Mouse (Mus musculus): Measurements from ENCODE around the gene Iapp. TPM values are rescaled to one million over a fixed set of nuclear protein-coding genes. Genes with fewer than 3 reads are reported as not detected.

The Iapp gene
- polyA plus RNA-seq, 1 experiment, result not detected

DNA sequence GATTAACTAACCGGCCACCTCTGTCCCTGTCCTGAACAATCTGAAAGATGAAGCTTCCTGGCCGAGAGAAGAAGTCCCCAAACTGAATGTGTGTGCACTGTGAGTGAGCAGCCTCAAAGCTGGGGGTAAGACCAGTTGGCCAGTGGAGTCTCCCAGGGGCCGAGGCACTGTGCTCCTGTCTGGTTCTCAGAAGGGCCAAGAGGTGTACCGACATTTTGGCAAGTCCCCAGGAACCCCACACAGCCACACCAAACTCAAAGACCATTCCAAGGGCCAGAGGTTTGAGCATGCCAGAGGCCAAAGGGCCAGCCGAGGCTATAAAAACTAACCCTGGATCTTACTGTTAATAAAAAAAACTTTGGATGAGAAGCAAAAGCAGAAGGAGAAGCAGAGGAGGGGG, 16.1 kb downstream of the Iapp start:
- Histone ChIP-seq H3K79me2 (ENCODE audit: control insufficient read depth, insufficient read depth) (no peaks in the 10 kb centered on the region), H3ac (ENCODE audit: control insufficient read depth, insufficient read length, low read depth) (no peak overlapping the region), H3K27me3 (ENCODE audit: control insufficient read depth, insufficient read depth, insufficient read length) (no peaks in the 10 kb centered on the region), H3K4me3 (ENCODE audit: insufficient read depth, poor library complexity, severe bottlenecking) (no peak overlapping the region), H3K36me3 (ENCODE audit: control insufficient read depth, insufficient read depth) (no peaks in the 10 kb centered on the region), H3K79me3 (ENCODE audit: low read depth) (no peaks in the 10 kb centered on the region)
- TF ChIP-seq CTCF (IDR thresholded peaks at IDR 0.05; ENCODE audit: control insufficient read depth, insufficient read depth, insufficient read length), result no peak
- no peak for TF ChIP-seq MAX (IDR thresholded peaks at IDR 0.05)
- no peak for TF ChIP-seq CEBPB (IDR thresholded peaks at IDR 0.05; ENCODE audit: low read depth)
- no peak for TF ChIP-seq MYOD1 (IDR thresholded peaks at IDR 0.05; ENCODE audit: control insufficient read depth, insufficient read length, low read depth)
- TF ChIP-seq FOSL1 (IDR thresholded peaks at IDR 0.05; ENCODE audit: insufficient read depth, low read length, poor library complexity, severe bottlenecking), result no peak
- no peak for TF ChIP-seq MYOG (IDR thresholded peaks at IDR 0.05; ENCODE audit: control insufficient read depth, extremely low read depth, insufficient read length)
- no peak for TF ChIP-seq USF1 (IDR thresholded peaks at IDR 0.05; ENCODE audit: low read depth)

DNA sequence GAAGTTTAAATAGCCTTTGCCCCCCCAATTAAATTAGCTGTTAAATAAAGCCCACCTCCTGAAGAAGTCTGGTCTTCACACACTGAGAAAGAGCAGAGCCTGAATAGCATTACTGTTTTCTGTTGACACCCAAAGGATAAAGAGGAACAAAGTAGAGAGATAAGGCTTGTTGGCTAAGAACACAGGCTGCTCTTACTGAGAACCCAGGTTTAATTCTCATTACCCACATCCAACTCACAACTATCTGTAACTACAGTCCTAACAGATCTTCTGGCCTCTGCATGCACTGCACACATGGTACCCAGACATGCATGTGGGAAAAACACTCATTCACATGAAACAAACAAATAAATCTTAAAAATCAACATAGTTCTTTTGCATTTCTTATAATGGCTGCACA, 18.9 kb downstream of the Iapp start:
- H3K79me3 ChIP-seq (ENCODE audit: low read depth), result no peaks in the 10 kb centered on the region
- no peak overlapping the region for H3ac ChIP-seq (ENCODE audit: control insufficient read depth, insufficient read length, low read depth)
- H3K79me2 ChIP-seq (ENCODE audit: control insufficient read depth, insufficient read depth), result no peaks in the 10 kb centered on the region
- no peak overlapping the region for H3K4me3 ChIP-seq (ENCODE audit: insufficient read depth, poor library complexity, severe bottlenecking)
- no peaks in the 10 kb centered on the region for H3K27me3 ChIP-seq (ENCODE audit: control insufficient read depth, insufficient read depth, insufficient read length)
- H3K36me3 ChIP-seq (ENCODE audit: control insufficient read depth, insufficient read depth), result no peaks in the 10 kb centered on the region
- TF ChIP-seq CTCF (IDR thresholded peaks at IDR 0.05; ENCODE audit: control insufficient read depth, insufficient read depth, insufficient read length) (no peak), FOSL1 (IDR thresholded peaks at IDR 0.05; ENCODE audit: insufficient read depth, low read length, poor library complexity, severe bottlenecking) (no peak), MAX (IDR thresholded peaks at IDR 0.05) (no peak), CEBPB (IDR thresholded peaks at IDR 0.05; ENCODE audit: low read depth) (no peak), USF1 (IDR thresholded peaks at IDR 0.05; ENCODE audit: low read depth) (no peak), MYOG (IDR thresholded peaks at IDR 0.05; ENCODE audit: control insufficient read depth, extremely low read depth, insufficient read length) (no peak), MYOD1 (IDR thresholded peaks at IDR 0.05; ENCODE audit: control insufficient read depth, insufficient read length, low read depth) (no peak)

DNA sequence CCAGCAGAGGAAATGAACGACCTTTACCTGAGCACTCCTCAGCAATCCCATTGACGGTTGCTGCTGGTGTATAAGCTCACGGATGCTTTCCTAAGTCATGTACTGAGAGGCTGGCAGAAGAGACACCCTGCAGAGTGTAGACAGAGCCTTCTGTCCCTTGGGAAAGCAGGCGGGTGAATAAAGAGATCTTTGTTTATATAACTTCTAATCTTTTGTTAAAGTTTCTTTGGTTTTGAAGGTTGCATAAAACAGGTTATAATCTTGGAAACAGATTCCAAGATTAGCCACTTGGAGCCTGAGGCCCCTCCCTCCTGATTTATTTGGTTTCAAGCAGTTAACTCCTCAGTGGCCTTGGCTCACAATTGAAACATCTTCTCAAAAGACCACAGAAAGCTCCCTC, 24.7 kb downstream of the Iapp start, which contains the start of gene Slco1a5:
Gene Slco1a5, minus strand, starts transcription at position 101 of the 400 bp plus-strand sequence.
- Histone ChIP-seq H3ac (ENCODE audit: control insufficient read depth, insufficient read length, low read depth) (no peak within 1 kb of the TSS), H3K79me3 (ENCODE audit: low read depth) (no peaks in the 10 kb centered on the region), H3K79me2 (ENCODE audit: control insufficient read depth, insufficient read depth) (no peaks in the 10 kb centered on the region), H3K27me3 (ENCODE audit: control insufficient read depth, insufficient read depth, insufficient read length) (no peaks in the 10 kb centered on the region), H3K4me3 (ENCODE audit: insufficient read depth, poor library complexity, severe bottlenecking) (no peak within 1 kb of the TSS), H3K36me3 (ENCODE audit: control insufficient read depth, insufficient read depth) (no peaks in the 10 kb centered on the region)
- no peak for TF ChIP-seq CEBPB (IDR thresholded peaks at IDR 0.05; ENCODE audit: low read depth)
- TF ChIP-seq MAX (IDR thresholded peaks at IDR 0.05), result no peak
- no peak for TF ChIP-seq USF1 (IDR thresholded peaks at IDR 0.05; ENCODE audit: low read depth)
- TF ChIP-seq FOSL1 (IDR thresholded peaks at IDR 0.05; ENCODE audit: insufficient read depth, low read length, poor library complexity, severe bottlenecking), result no peak
- TF ChIP-seq MYOD1 (IDR thresholded peaks at IDR 0.05; ENCODE audit: control insufficient read depth, insufficient read length, low read depth), result no peak
- no peak for TF ChIP-seq MYOG (IDR thresholded peaks at IDR 0.05; ENCODE audit: control insufficient read depth, extremely low read depth, insufficient read length)
- TF ChIP-seq CTCF (IDR thresholded peaks at IDR 0.05; ENCODE audit: control insufficient read depth, insufficient read depth, insufficient read length), result no peak

DNA sequence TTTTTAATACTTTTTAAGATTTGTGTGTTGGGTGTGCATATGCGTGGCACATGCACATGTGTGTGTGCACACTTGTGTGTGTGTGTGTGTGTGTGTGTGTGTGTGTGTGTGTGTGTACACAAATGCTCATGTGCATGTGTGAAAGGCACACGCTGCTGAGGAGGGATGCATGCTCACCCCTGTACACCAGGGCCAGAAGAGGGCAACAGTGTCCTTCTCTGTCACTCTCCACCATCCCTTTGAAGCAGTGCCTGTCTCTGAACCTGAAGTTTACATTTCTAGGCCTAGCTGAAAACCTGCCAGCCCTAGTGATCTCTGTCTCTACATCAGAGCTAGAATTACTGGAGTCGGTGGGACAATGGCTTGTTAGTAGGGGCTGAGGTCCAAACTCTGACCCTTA, 28.4 kb downstream of the Iapp start:
- no peaks in the 10 kb centered on the region for H3K79me2 ChIP-seq (ENCODE audit: control insufficient read depth, insufficient read depth)
- TF ChIP-seq USF1 (IDR thresholded peaks at IDR 0.05; ENCODE audit: low read depth) (no peak), CEBPB (IDR thresholded peaks at IDR 0.05; ENCODE audit: low read depth) (no peak), MAX (IDR thresholded peaks at IDR 0.05) (no peak), CTCF (IDR thresholded peaks at IDR 0.05; ENCODE audit: control insufficient read depth, insufficient read depth, insufficient read length) (no peak), MYOD1 (IDR thresholded peaks at IDR 0.05; ENCODE audit: control insufficient read depth, insufficient read length, low read depth) (no peak), FOSL1 (IDR thresholded peaks at IDR 0.05; ENCODE audit: insufficient read depth, low read length, poor library complexity, severe bottlenecking) (no peak), MYOG (IDR thresholded peaks at IDR 0.05; ENCODE audit: control insufficient read depth, extremely low read depth, insufficient read length) (no peak)
- H3K27me3 ChIP-seq (ENCODE audit: control insufficient read depth, insufficient read depth, insufficient read length), result no peaks in the 10 kb centered on the region
- H3ac ChIP-seq (ENCODE audit: control insufficient read depth, insufficient read length, low read depth), result no peak overlapping the region
- no peaks in the 10 kb centered on the region for H3K79me3 ChIP-seq (ENCODE audit: low read depth)
- no peak overlapping the region for H3K4me3 ChIP-seq (ENCODE audit: insufficient read depth, poor library complexity, severe bottlenecking)
- H3K36me3 ChIP-seq (ENCODE audit: control insufficient read depth, insufficient read depth), result no peaks in the 10 kb centered on the region

DNA sequence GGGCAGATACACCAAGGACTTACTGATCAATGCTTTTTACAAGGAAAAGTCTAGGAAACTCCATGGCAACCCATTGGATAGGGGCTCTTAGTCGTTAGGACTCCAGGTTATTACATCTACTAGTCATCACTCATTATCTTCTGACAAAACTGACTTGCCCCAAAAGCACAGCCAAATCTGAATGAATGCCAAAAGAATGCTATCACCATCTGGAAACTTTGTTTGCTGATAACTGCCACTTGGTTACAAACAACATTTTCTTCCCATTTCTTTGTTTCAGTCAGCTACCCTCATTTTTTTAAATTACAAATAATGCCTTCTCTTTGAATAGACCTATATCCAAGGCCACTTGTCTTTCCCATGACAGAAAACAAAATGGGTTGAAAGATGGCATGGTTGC, 31.0 kb downstream of the Iapp start:
- Histone ChIP-seq H3K4me3 (ENCODE audit: insufficient read depth, poor library complexity, severe bottlenecking) (no peak overlapping the region), H3K27me3 (ENCODE audit: control insufficient read depth, insufficient read depth, insufficient read length) (no peaks in the 10 kb centered on the region), H3K36me3 (ENCODE audit: control insufficient read depth, insufficient read depth) (no peaks in the 10 kb centered on the region), H3ac (ENCODE audit: control insufficient read depth, insufficient read length, low read depth) (no peak overlapping the region), H3K79me3 (ENCODE audit: low read depth) (no peaks in the 10 kb centered on the region), H3K79me2 (ENCODE audit: control insufficient read depth, insufficient read depth) (no peaks in the 10 kb centered on the region)
- TF ChIP-seq MYOG (IDR thresholded peaks at IDR 0.05; ENCODE audit: control insufficient read depth, extremely low read depth, insufficient read length), result no peak
- no peak for TF ChIP-seq USF1 (IDR thresholded peaks at IDR 0.05; ENCODE audit: low read depth)
- no peak for TF ChIP-seq FOSL1 (IDR thresholded peaks at IDR 0.05; ENCODE audit: insufficient read depth, low read length, poor library complexity, severe bottlenecking)
- TF ChIP-seq CEBPB (IDR thresholded peaks at IDR 0.05; ENCODE audit: low read depth), result no peak
- TF ChIP-seq CTCF (IDR thresholded peaks at IDR 0.05; ENCODE audit: control insufficient read depth, insufficient read depth, insufficient read length), result no peak
- TF ChIP-seq MYOD1 (IDR thresholded peaks at IDR 0.05; ENCODE audit: control insufficient read depth, insufficient read length, low read depth), result no peak
- no peak for TF ChIP-seq MAX (IDR thresholded peaks at IDR 0.05)

DNA sequence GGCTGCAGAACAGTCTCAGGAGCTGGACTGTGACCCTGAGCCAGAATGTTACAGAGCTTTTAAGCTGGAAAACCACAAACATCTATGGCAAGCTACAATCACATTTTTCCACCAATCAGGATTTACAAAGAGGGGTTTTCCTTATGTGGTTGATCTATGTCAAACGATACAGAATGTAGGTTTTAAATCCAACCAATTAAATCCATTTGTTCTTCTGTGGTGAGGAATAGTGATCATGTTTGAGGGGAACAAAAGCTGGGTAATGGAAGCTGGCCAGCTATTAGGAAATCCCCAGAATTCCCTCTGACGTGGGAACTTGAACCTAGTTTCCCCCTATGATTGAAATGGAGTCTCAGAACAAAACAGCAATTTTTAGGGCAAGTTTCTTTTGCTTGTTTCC, 40.7 kb downstream of the Iapp start:
- Histone ChIP-seq H3K79me3 (ENCODE audit: low read depth) (no peaks in the 10 kb centered on the region), H3K4me3 (ENCODE audit: insufficient read depth, poor library complexity, severe bottlenecking) (no peak overlapping the region)
- TF ChIP-seq FOSL1 (IDR thresholded peaks at IDR 0.05; ENCODE audit: insufficient read depth, low read length, poor library complexity, severe bottlenecking), result no peak
- TF ChIP-seq MYOG (IDR thresholded peaks at IDR 0.05; ENCODE audit: control insufficient read depth, extremely low read depth, insufficient read length), result no peak
- TF ChIP-seq MYOD1 (IDR thresholded peaks at IDR 0.05; ENCODE audit: control insufficient read depth, insufficient read length, low read depth), result no peak
- no peak for TF ChIP-seq MAX (IDR thresholded peaks at IDR 0.05)
- TF ChIP-seq CEBPB (IDR thresholded peaks at IDR 0.05; ENCODE audit: low read depth), result no peak
- TF ChIP-seq USF1 (IDR thresholded peaks at IDR 0.05; ENCODE audit: low read depth), result no peak
- no peak for TF ChIP-seq CTCF (IDR thresholded peaks at IDR 0.05; ENCODE audit: control insufficient read depth, insufficient read depth, insufficient read length)

More for the DNA sequence above, 40.7 kb downstream of the Iapp start:
- no peaks in the 10 kb centered on the region for H3K27me3 ChIP-seq (ENCODE audit: control insufficient read depth, insufficient read depth, insufficient read length)
- no peak overlapping the region for H3ac ChIP-seq (ENCODE audit: control insufficient read depth, insufficient read length, low read depth)
- no peaks in the 10 kb centered on the region for H3K36me3 ChIP-seq (ENCODE audit: control insufficient read depth, insufficient read depth)
- no peaks in the 10 kb centered on the region for H3K79me2 ChIP-seq (ENCODE audit: control insufficient read depth, insufficient read depth)

Data from C2C12 (cell line).